16 mouse cellular contexts compared by ENCODE assay signal in the genomic region with DNA sequence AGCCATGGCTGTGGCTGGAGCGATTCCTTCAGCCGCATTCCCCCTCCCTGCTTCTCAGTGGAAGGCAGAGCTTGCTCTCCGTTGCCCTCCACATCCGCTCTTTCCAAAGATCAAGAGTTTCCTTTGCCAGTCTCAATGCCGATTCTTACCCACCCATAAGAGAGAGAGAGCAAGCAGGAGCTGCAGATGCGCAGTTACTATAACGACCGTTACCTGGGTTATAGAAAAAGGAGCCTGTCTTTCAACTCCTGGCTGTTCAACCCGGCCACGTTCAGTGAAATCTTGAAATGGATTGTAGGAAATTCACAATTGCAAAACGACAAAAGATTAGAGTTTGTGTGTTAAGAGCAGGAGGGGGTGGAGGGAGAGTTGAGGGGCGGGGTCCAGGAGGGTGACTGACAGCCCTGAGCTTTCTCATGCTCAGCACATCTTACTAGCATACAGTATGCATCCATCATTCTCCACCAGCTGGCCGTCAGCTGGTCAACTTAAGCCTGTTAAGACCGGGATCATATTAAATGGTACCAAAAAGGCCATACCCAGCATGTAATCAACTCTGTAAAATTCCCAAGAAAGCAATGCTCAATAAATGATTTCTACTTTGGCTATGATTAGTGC.
"Had no signal": no experiment of that assay in that cellular context is flagged by ENCODE, and none has a peak within 500 bp of the region (broad histone marks: within the 10 kb centered on the region; RNA-seq: fewer than 3 reads in every experiment).

No protein-coding gene starts in this region.

- H3K4me2 ChIP-seq: limb, embryonic 13.5 days; liver, embryonic 13.5 days had no signal

- H3K9ac ChIP-seq: limb, embryonic 13.5 days; liver, embryonic 13.5 days had no signal

- DNase-seq: kidney, adult 18-20 months; kidney, adult 9 months; kidney, postnatal 14 days; kidney, postnatal 4 days; left cerebral cortex, postnatal 4 days; liver, embryonic 13.5 days; lung, adult 2 months; lung, postnatal 14 days; lung, postnatal 4 days; midbrain, embryonic 14.5 days; right cerebral cortex, postnatal 14 days; right cerebral cortex, postnatal 4 days; thymus, adult 18-20 months; thymus, postnatal 36 days had no signal

- H3K4me1 ChIP-seq: limb, embryonic 13.5 days; liver, embryonic 13.5 days had no signal

- H3K27ac ChIP-seq: limb, embryonic 13.5 days; liver, embryonic 13.5 days; stomach, postnatal 0 days had no signal

- H3K27me3 ChIP-seq: limb, embryonic 13.5 days; liver, embryonic 13.5 days had no signal

- H3K9me3 ChIP-seq: limb, embryonic 13.5 days; liver, embryonic 13.5 days had no signal

- H3K36me3 ChIP-seq: limb, embryonic 13.5 days; liver, embryonic 13.5 days had no signal

- H3K4me3 ChIP-seq: limb, embryonic 13.5 days; liver, embryonic 13.5 days had no signal
